Mouse (Mus musculus): Measurements from ENCODE around the gene Prss21. TPM values are rescaled to one million over a fixed set of nuclear protein-coding genes. Genes with fewer than 3 reads are reported as not detected.
A peak's percentile ranks its signal among the peaks of the same experiment; 100 is the strongest.
"Not testable (repeated sequence)": the region's sequence is repeated elsewhere in the genome, so short reads cannot be mapped to it uniquely, and the experiment has no call there.

Prss21 gene
- polyA plus RNA-seq, 1 experiment, result not detected

GRCm38 (mm10) chr17:23857193-23857592 lies 10.7 kb upstream of the Prss21 start:
- H3K4me1 ChIP-seq (ENCODE audit: control insufficient read depth, insufficient read depth, low read length), result no peaks in the 10 kb centered on the region
- no peak for TF ChIP-seq POLR2A (IDR thresholded peaks at IDR 0.05; ENCODE audit: low read depth, low read length)
- no peak for TF ChIP-seq CTCF (IDR thresholded peaks at IDR 0.05; ENCODE audit: borderline replicate concordance, insufficient read depth, low read length)
- H3K27ac ChIP-seq (ENCODE audit: insufficient read depth, low read length), result no peak overlapping the region
- H3K4me3 ChIP-seq (ENCODE audit: insufficient read depth, low read length), result no peak overlapping the region

- Histone ChIP-seq H3K27ac (ENCODE audit: insufficient read depth, low read length) (no peak overlapping the region), H3K4me1 (ENCODE audit: control insufficient read depth, insufficient read depth, low read length) (no peaks in the 10 kb centered on the region), H3K4me3 (ENCODE audit: insufficient read depth, low read length) (no peak overlapping the region)
- TF ChIP-seq POLR2A (IDR thresholded peaks at IDR 0.05; ENCODE audit: low read depth, low read length) (no peak), CTCF (IDR thresholded peaks at IDR 0.05; ENCODE audit: borderline replicate concordance, insufficient read depth, low read length) (no peak)
These were observed 9.9 kb upstream of the Prss21 start for GRCm38 (mm10) chr17:23857913-23858312.

- H3K27ac ChIP-seq (ENCODE audit: insufficient read depth, low read length), result no peak overlapping the region
- no peak overlapping the region for H3K4me3 ChIP-seq (ENCODE audit: insufficient read depth, low read length)
- no peak for TF ChIP-seq CTCF (IDR thresholded peaks at IDR 0.05; ENCODE audit: borderline replicate concordance, insufficient read depth, low read length)
- TF ChIP-seq POLR2A (IDR thresholded peaks at IDR 0.05; ENCODE audit: low read depth, low read length), result no peak
- H3K4me1 ChIP-seq (ENCODE audit: control insufficient read depth, insufficient read depth, low read length), result no peaks in the 10 kb centered on the region
These were observed 4.9 kb upstream of the Prss21 start for GRCm38 (mm10) chr17:23862926-23863325.

DNA sequence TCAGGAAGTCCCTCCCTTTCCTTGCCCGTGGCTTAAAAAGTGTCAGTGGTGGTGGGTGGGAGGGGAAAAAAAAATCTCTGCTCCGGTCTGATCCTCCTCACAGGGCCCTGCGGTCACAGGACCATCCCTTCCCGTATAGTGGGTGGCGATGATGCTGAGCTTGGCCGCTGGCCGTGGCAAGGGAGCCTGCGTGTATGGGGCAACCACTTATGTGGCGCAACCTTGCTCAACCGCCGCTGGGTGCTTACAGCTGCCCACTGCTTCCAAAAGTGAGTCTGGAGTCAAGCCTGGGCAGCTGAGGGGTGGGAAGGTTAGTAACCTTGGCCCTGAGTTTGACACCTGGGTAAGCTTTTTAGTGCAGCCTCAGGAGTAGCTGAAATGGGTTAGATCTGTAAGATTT lies 657 bp downstream of the Prss21 start:
- no peaks in the 10 kb centered on the region for H3K4me1 ChIP-seq (ENCODE audit: control insufficient read depth, insufficient read depth, low read length)
- TF ChIP-seq POLR2A (IDR thresholded peaks at IDR 0.05; ENCODE audit: low read depth, low read length) (no peak), CTCF (IDR thresholded peaks at IDR 0.05; ENCODE audit: borderline replicate concordance, insufficient read depth, low read length) (no peak)
- no peak overlapping the region for H3K27ac ChIP-seq (ENCODE audit: insufficient read depth, low read length)
- no peak overlapping the region for H3K4me3 ChIP-seq (ENCODE audit: insufficient read depth, low read length)

DNA sequence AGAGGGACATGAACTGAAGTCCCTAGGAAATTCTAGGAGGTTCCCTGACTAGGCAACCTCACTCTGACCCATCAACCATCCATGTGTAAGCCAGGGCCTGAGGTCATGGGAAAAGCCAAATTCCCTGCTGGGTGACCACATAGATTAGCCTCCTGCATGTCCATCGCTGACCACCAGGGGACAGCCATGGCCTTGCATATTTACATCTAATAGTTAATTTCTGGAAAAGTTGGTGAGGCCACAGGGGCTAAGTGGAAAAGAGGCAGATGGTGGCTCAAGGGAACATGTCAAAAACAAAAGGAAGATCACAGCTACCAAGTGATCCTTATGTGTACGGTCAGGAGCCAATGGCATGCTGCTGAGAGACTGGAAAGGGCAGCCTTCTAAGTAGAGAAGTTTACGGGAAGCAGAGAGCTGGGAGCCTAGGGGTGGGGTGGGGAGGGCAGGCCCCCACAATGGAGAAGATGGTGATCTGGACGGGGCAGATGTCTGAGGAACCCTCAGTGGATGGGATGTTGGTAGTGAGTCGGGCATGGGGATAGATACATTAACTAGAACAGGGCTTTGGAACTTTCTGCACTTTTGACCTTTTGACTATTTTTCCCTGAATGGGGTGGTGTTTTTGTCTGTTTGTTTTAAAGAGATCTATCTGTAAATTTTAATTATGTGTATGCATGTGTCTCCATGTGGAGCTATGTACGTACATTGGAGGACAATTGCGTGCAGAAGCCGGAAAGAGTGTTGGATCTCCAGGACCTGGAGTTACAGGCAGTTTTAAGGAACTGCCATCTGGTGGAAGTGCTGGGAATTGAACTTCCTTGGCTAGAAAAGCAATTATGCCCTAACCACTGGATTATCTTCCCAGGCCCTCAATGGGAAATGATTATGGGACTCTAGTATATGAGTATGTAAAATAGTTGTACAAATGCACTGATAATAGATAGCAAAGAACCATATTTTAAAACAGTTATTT lies 6.3 kb downstream of the Prss21 start:
- TF ChIP-seq CTCF (IDR thresholded peaks at IDR 0.05; ENCODE audit: borderline replicate concordance, insufficient read depth, low read length) (peak; percentile 42; the same call in 1 of the 2 replicates), POLR2A (IDR thresholded peaks at IDR 0.05; ENCODE audit: low read depth, low read length) (no peak)

GRCm38 (mm10) chr17:23876741-23877140 lies 8.9 kb downstream of the Prss21 start:
- Histone ChIP-seq H3K4me1 (ENCODE audit: control insufficient read depth, insufficient read depth, low read length) (no peaks in the 10 kb centered on the region), H3K27ac (ENCODE audit: insufficient read depth, low read length) (no peak overlapping the region)
- no peak for TF ChIP-seq POLR2A (IDR thresholded peaks at IDR 0.05; ENCODE audit: low read depth, low read length)
- no peak for TF ChIP-seq CTCF (IDR thresholded peaks at IDR 0.05; ENCODE audit: borderline replicate concordance, insufficient read depth, low read length)

More for the DNA sequence above, 6.3 kb downstream of the Prss21 start:
- H3K27ac ChIP-seq (ENCODE audit: insufficient read depth, low read length), result no peak overlapping the region
- H3K4me1 ChIP-seq (ENCODE audit: control insufficient read depth, insufficient read depth, low read length), result no peaks in the 10 kb centered on the region
- no peak overlapping the region for H3K4me3 ChIP-seq (ENCODE audit: insufficient read depth, low read length)

DNA sequence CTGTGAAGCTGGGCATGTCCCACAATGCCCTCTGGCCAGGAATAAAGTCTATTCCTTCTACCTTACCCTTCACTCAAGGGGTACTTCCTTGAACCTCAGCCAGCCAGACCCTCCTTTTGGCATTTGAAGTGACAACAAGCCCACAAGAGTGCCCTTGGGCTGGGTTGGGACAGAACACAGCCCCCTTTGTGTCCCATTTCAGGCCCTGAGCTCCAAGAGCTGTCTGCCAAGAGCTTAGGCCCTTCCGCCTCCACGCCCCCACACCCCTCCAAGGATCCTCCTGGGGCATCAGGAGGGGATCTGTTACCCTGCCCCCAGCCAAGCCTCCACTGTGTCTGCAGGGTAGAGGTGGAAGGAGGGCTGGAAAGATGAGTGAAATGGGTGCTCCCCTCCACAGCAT lies 9.3 kb downstream of the Prss21 start:
- no peak overlapping the region for H3K4me3 ChIP-seq (ENCODE audit: insufficient read depth, low read length)
- H3K27ac ChIP-seq (ENCODE audit: insufficient read depth, low read length), result no peak overlapping the region
- TF ChIP-seq POLR2A (IDR thresholded peaks at IDR 0.05; ENCODE audit: low read depth, low read length) (no peak), CTCF (IDR thresholded peaks at IDR 0.05; ENCODE audit: borderline replicate concordance, insufficient read depth, low read length) (no peak)
- H3K4me1 ChIP-seq (ENCODE audit: control insufficient read depth, insufficient read depth, low read length), result no peaks in the 10 kb centered on the region

More at GRCm38 (mm10) chr17:23876741-23877140, 8.9 kb downstream of the Prss21 start:
- H3K4me3 ChIP-seq (ENCODE audit: insufficient read depth, low read length), result no peak overlapping the region

- not testable (repeated sequence) for H3K4me3 ChIP-seq (ENCODE audit: insufficient read depth, low read length); H3K27ac ChIP-seq (ENCODE audit: insufficient read depth, low read length); H3K4me1 ChIP-seq (ENCODE audit: control insufficient read depth, insufficient read depth, low read length)
These were observed 12.7 kb downstream of the Prss21 start, which contains the start of the genes Dcpp1 and Dcpp2 for GRCm38 (mm10) chr17:23880576-23880975. Dcpp1 (plus strand) TSS chr17:23880876. Dcpp2 (plus strand) TSS chr17:23880880.

GRCm38 (mm10) chr17:23917158-23917557 lies 49.3 kb downstream of the Prss21 start, which contains the start of gene Dcpp3:
Dcpp3 (plus strand) TSS chr17:23917458.
- not testable (repeated sequence) for H3K4me3 ChIP-seq (ENCODE audit: insufficient read depth, low read length); H3K4me1 ChIP-seq (ENCODE audit: control insufficient read depth, insufficient read depth, low read length); H3K27ac ChIP-seq (ENCODE audit: insufficient read depth, low read length)

Other genes starting within 250 kb of the Prss21 start
- gene Mmp25, start 222.8 kb upstream of the Prss21 start, polyA plus RNA-seq (2011; ENCODE audit: insufficient read length, low read depth, missing spikeins), result 0.30 and 0.50 TPM in 2 replicates
- not detected in 2 replicates for gene Bicdl2, start 207.6 kb upstream of the Prss21 start, polyA plus RNA-seq (2011; ENCODE audit: insufficient read length, low read depth, missing spikeins)
- gene Hcfc1r1, start 194.5 kb upstream of the Prss21 start, polyA plus RNA-seq (2011; ENCODE audit: insufficient read length, low read depth, missing spikeins), result 146 and 164 TPM in 2 replicates
- gene Thoc6, start 194.2 kb upstream of the Prss21 start, polyA plus RNA-seq (2011; ENCODE audit: insufficient read length, low read depth, missing spikeins), result 15.7 and 20.1 TPM in 2 replicates
- 126 and 221 TPM in 2 replicates for gene Tnfrsf12a, start 190.6 kb upstream of the Prss21 start, polyA plus RNA-seq (2011; ENCODE audit: insufficient read length, low read depth, missing spikeins)
- not detected in 2 replicates for gene Cldn6, start 188.8 kb upstream of the Prss21 start, polyA plus RNA-seq (2011; ENCODE audit: insufficient read length, low read depth, missing spikeins)
- gene Cldn9, start 184.0 kb upstream of the Prss21 start, polyA plus RNA-seq (2011; ENCODE audit: insufficient read length, low read depth, missing spikeins), result not detected in 2 replicates
- not detected in 2 replicates for gene 1520401A03Rik, start 145.3 kb upstream of the Prss21 start, polyA plus RNA-seq (2011; ENCODE audit: insufficient read length, low read depth, missing spikeins)
- gene Pkmyt1, start 141.7 kb upstream of the Prss21 start, polyA plus RNA-seq (2011; ENCODE audit: insufficient read length, low read depth, missing spikeins), result 9.2 and 10.9 TPM in 2 replicates
- 5.1 and 6.3 TPM in 2 replicates for gene Paqr4, start 127.2 kb upstream of the Prss21 start, polyA plus RNA-seq (2011; ENCODE audit: insufficient read length, low read depth, missing spikeins)
- not detected in 2 replicates for gene Kremen2, start 122.2 kb upstream of the Prss21 start, polyA plus RNA-seq (2011; ENCODE audit: insufficient read length, low read depth, missing spikeins)
- gene Flywch1, start 96.5 kb upstream of the Prss21 start, polyA plus RNA-seq (2011; ENCODE audit: insufficient read length, low read depth, missing spikeins), result 29.3 and 33.0 TPM in 2 replicates
- 2.2 and 2.8 TPM in 2 replicates for gene Flywch2, start 82.0 kb upstream of the Prss21 start, polyA plus RNA-seq (2011; ENCODE audit: insufficient read length, low read depth, missing spikeins)
- gene Srrm2, start 77.5 kb upstream of the Prss21 start, polyA plus RNA-seq (2011; ENCODE audit: insufficient read length, low read depth, missing spikeins), result 264 and 303 TPM in 2 replicates
- 303 and 364 TPM in 2 replicates for gene Elob, start 38.9 kb upstream of the Prss21 start, polyA plus RNA-seq (2011; ENCODE audit: insufficient read length, low read depth, missing spikeins)
- gene Prss33, start 32.0 kb upstream of the Prss21 start, polyA plus RNA-seq (2011; ENCODE audit: insufficient read length, low read depth, missing spikeins), result not detected in 2 replicates
- gene Prss32, start 24.2 kb upstream of the Prss21 start, polyA plus RNA-seq (2011; ENCODE audit: insufficient read length, low read depth, missing spikeins), result not detected in 2 replicates
- not detected in 2 replicates for gene Prss41, start 23.9 kb upstream of the Prss21 start, polyA plus RNA-seq (2011; ENCODE audit: insufficient read length, low read depth, missing spikeins)
- not detected in 2 replicates for gene Dcpp1, start 12.8 kb downstream of the Prss21 start, polyA plus RNA-seq (2011; ENCODE audit: insufficient read length, low read depth, missing spikeins)
- gene Dcpp2, start 12.8 kb downstream of the Prss21 start, polyA plus RNA-seq (2011; ENCODE audit: insufficient read length, low read depth, missing spikeins), result not detected in 2 replicates
- not detected in 2 replicates for gene Dcpp3, start 49.4 kb downstream of the Prss21 start, polyA plus RNA-seq (2011; ENCODE audit: insufficient read length, low read depth, missing spikeins)
- gene Sbp, start 73.6 kb downstream of the Prss21 start, polyA plus RNA-seq (2011; ENCODE audit: insufficient read length, low read depth, missing spikeins), result not detected in 2 replicates
- gene Sbpl, start 87.2 kb downstream of the Prss21 start, polyA plus RNA-seq (2011; ENCODE audit: insufficient read length, low read depth, missing spikeins), result not detected in 2 replicates
- not detected in 2 replicates for gene Prss30, start 112.5 kb downstream of the Prss21 start, polyA plus RNA-seq (2011; ENCODE audit: insufficient read length, low read depth, missing spikeins)
- gene Prss22, start 130.0 kb downstream of the Prss21 start, polyA plus RNA-seq (2011; ENCODE audit: insufficient read length, low read depth, missing spikeins), result 0.62 TPM in 1 of 2 replicates, not detected in the other
- 0.42 TPM in 1 of 2 replicates, not detected in the other for gene Prss27, start 170.1 kb downstream of the Prss21 start, polyA plus RNA-seq (2011; ENCODE audit: insufficient read length, low read depth, missing spikeins)
- 80.8 and 83.2 TPM in 2 replicates for gene Kctd5, start 205.4 kb downstream of the Prss21 start, polyA plus RNA-seq (2011; ENCODE audit: insufficient read length, low read depth, missing spikeins)